Mouse (Mus musculus) megakaryocyte, embryonic 14.5 days (primary cell): ENCODE data around the gene Mcpt4.

Experiments used
- FLI1 ChIP-seq: IDR thresholded peaks from 2 replicates; pipeline ENCODE4 v1.6.1; 2012; ENCODE audit warnings: low read length, inconsistent platforms, mixed read lengths
- GATA1 ChIP-seq: IDR thresholded peaks from 3 replicates; pipeline ENCODE4 v1.6.1; 2012; ENCODE audit warnings: mixed read lengths, low read length, inconsistent platforms, borderline replicate concordance

GRCm38 (mm10) chr14:56105447-56106180 lies 43.5 kb upstream of the Mcpt4 start:
- TF ChIP-seq GATA1, result no peak
- no peak for TF ChIP-seq FLI1
